Mouse (Mus musculus): ENCODE results near the gene Cyren. TPM values are rescaled to one million over a fixed set of nuclear protein-coding genes. Genes with fewer than 3 reads are reported as not detected.
A peak's percentile ranks its signal among the peaks of the same experiment; 100 is the strongest.

Cyren gene
- polyA plus RNA-seq, 1 experiment from 2014 or later = 15.1 TPM

DNA sequence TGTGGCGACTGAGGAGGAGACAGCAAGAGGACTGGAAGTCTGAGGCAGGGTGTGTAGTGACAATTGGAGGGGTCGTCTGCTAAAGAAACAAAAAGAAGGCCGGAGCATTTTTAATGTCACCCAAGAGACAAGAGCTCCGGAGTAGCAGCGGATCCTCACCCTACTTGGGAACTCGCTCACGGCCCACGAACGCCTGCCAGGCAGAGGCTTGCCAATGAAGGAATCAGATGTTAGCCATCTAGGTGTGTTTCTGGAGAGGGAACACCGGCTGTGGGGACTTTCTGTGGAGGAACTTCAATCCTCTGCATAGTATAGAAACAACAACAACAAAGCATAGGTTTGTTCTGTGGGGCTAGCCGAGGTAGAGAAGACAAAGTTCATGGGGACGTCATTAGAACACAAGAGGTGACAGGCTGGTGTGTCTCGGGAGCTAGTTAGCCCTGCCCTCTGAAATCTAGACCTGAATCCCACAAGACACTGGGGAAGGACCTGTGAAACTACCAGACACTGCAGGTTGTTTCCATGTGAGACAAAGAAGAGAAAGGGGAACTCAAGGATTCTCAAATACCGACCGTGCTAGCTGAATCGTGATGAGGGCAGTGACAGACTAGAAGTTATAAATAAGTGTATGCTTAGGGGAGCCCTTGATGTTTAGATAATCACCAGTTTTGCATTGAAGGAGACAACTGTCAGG lies 10.4 kb downstream of the Cyren start:
- no peak for DNase-seq (ENCODE audit: low spot score)

DNA sequence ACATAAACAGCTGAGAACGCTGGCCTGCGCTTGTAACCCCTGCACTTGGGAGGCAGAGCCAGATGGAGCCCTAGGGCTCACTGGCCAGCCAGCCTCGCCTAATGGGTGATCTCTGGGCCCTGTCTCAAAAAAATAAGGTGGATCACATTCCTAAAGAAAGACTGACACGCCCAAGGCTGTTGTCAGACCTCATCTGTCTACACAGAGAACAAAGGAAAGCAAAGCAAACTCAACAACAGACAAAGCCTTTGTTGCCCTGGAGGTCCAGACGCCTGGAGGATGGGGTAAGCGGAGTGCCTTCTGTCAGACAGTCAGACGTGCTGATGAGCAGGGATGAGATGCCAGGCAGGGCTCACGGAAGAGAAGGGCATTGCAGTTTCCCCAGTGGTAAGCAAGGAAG lies 11.1 kb downstream of the Cyren start:
- no peak for DNase-seq (ENCODE audit: low spot score)

DNA sequence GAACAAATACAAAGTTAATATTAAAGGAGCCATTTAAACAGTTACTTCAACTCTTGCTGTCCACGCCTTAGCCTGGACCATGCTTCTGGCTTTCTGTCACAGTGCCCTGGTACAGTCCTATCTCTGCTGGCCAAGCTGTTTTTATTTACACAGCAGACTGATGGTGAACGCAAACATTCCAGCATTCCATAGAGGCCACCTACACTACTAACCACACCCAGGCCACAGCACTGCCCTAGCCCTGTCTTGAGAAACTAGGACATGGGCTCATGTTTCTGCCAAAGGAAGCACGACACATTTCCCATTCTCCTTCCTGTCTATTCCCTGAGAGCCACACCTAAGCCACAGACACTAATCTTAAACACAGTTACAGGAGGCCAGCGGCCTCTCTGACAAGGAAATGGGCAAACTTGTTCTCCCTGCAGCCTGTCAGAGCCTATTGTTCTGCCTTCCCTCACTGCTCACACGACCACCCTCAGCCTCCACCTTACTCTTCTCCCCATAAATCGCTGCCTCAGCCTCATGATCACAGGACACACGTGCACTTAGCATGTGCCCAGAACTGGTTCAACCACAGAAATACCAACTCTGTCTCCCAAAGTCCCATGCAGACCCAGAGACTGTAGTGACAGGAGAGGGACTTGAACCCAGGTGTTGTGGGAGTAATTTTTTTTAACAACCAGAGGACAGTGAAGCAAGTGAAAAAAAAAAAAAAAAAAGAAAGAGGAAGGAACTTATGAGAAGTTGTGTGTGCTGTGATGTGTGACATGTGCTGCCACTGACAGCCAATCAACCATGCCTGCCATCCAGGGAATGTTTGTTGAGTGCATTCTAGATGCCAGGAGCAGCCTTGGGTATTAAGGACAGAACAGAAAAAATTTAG lies 11.9 kb downstream of the Cyren start:
- DNase-seq (ENCODE audit: low spot score) = no peak

DNA sequence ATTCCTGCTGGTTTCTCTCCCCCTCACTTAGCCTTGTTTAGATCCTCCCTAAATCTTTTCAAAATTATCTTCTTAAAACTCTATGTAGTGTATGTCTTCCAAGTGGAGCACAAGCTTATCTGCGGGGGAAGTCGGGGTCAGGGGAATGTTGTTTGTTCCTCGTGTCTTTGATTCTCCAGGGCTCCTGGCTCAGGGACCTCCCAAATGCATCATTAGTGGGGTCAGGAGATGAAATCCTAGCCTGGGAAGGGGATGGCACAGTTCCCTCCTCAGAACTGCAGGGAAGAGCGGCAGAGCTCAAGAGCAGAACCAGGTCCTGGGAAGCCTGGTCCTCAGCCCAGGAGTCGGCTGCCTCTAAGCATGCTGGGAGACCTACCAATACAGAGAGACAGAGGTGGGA lies 12.6 kb downstream of the Cyren start:
- DNase-seq (ENCODE audit: low spot score) = no peak

DNA sequence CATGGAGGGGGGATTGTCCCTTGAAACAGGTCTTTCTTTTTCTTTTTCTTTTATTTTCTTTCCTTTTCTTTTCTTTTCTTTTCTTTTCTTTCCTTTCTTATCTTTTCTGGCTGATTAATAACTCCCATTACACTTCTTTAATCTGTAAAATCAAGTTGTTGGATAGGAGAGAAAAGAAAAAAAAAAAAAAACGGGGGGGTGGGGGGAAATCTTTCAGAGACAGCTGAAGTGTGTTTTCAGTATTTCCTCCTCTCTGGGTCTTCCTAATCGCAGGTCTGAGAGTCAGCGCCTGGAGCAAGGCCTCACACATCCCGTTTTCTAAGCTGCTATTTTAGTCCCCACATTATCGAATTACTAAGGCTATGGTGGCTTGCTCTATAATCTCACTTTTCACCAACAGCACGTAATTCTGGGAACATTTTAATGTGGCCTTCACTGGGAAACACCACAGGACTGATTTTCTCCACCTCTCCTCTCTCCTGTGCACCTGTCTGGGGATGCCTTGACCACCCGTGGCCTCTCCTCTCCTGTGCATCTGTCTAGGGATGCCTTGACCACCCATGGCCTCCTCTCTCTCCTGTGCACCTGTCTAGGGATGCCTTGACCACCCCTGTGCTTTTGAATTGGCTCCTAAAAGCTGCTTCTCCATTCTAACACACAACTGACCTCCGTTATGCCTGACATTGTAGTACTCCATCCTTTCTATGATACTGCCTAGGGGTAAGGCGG lies 13.9 kb downstream of the Cyren start:
- DNase-seq (ENCODE audit: low spot score) = no peak

DNA sequence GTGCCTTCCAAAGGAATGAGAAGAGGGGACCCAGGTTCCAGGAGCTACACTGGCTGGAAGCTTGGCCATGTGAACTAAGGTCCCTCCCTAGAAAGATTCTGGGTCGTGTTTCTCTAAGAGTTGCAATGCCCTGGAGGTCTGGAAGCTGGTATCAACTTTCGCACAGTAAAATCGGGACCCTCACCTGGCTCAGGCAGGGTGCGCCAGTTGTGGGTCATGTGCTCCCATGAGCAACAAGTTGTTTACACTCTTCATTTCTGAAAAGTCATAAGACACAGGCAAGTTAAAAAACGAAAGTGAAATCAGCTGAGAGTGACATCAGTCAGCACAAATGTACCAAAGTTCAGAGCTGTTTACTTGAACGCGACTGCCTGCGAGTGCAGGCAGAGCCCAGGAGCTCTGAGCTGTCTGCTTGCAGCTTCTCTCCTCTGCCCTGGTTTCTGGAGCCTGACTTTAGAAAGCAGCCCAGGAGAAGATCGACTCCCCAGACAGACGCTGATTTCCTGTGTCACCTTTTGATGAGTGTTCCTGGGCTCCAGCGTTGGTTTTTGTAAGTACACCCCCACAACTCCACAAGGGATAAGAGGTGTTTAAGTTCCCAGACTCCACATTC lies 15.0 kb downstream of the Cyren start, which contains the start of gene Tmem140:
Gene Tmem140 (plus strand): TSS at position 356 of the 613 bp plus-strand sequence.
- DNase-seq (ENCODE audit: low spot score) = peak; percentile 77

DNA sequence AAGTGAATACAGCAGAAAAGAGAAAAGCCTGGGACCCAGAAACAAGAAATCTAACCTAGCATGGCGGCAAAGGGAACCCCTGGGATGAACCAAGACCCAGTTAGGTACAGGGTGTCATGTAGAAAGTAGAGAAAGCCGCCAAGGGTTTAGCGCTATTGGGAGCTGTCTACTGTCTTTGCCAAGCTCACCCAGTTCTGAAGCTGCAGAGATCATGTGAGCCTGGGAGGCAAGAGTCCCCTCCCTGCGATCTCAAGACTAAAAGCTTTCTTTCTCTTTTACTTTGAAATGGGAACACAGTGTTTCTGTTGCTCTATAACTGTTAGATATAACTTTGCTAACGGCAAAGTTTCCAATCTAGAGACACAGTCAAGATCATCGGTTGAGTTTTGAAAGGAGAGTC lies 15.5 kb downstream of the Cyren start:
- peak; percentile 80 for DNase-seq (ENCODE audit: low spot score)

DNA sequence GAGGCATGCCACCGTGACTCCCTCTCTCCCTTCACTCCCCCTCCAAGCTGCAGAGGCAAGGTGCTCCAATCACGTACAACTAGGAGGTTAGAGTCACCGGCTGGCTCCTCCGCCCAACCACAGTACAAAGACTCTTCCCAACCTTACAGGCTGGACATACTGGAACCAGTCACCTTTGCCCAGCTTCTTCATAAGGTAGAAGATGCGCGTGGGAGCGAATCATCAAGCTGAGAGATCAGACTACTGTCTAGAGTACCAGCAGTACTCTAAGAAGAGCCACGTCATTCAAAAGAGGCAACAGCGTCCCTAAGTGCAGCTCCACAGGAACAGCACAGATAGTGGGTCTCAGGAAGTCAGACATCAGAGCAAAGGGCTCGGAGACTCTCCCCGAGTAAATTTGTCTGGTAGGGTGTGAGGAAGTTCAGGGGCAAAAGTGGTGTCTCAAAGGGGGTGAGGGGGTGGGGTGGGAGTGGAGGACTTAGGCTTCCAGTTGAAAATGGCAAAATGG lies 16.3 kb downstream of the Cyren start:
- peak; percentile 42 for DNase-seq (ENCODE audit: low spot score)

DNA sequence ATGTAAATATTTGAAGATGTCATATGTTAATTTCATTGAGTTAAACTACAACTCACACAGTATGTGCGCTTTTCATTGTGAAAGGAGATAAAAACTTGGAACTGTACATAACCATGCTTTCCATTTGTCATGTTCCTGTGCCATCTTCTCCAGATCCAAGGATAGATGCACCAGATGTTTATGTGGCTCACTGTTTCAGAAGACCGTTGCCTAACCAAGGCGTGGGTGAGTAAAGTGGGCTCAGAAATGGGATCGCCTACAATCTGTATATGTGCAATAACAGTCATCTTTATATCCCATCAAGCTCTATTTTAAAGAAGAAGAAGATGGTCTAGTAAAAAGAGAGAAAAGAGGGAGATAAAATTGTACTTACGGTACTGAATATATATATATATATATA lies 45.5 kb downstream of the Cyren start:
- no peak for DNase-seq (ENCODE audit: low spot score)

DNA sequence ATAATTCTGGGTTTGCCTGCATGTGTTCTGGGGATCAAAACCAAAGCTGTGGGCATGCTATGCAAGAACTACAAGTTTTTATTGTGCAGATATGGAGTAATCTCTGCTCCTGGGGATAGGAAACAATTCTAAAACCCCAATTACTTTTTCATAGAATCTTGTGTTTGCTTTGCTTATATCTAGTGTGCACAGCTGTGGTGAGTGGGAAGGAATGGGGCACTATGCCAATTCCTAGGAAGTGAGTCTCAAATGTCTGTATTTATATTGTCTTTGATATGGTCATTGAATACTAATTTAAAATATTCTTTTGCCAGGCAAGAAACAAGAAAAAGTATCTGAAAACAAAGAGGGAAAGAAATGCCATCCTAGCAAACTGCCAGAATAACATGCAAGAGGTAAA lies 53.5 kb downstream of the Cyren start:
- DNase-seq (ENCODE audit: low spot score) = no peak

Other genes starting within 250 kb of the Cyren start
- 8.5 and 8.8 TPM in 2 replicates for gene Agbl3, start 97.6 kb downstream of the Cyren start, polyA plus RNA-seq (2015; fragmentation: Nextera tagmentation; extraction: Ambion mirVana)
- gene Tmem140, start 14.9 kb downstream of the Cyren start, polyA plus RNA-seq (2015; fragmentation: Nextera tagmentation; extraction: Ambion mirVana) = 8.4 and 10.0 TPM in 2 replicates
- 15.4 and 17.6 TPM in 2 replicates for gene Wdr91, start 32.8 kb upstream of the Cyren start, polyA plus RNA-seq (2015; fragmentation: Nextera tagmentation; extraction: Ambion mirVana)
- gene Stra8, start 42.1 kb upstream of the Cyren start, polyA plus RNA-seq (2015; fragmentation: Nextera tagmentation; extraction: Ambion mirVana) = 1.6 and 2.0 TPM in 2 replicates
- 7.4 and 7.7 TPM in 2 replicates for gene Slc23a4, start 110.3 kb upstream of the Cyren start, polyA plus RNA-seq (2015; fragmentation: Nextera tagmentation; extraction: Ambion mirVana)

Data from thymus, postnatal 0 days (tissue).